Mouse (Mus musculus) c-Kit-positive CD71-positive TER-119-negative erythroid progenitor cells, embryonic 14.5 days (primary cell): ENCODE results near the gene Trib2.

ENCODE experiments used
- DNase-seq: peaks from one replicate; pipeline ENCODE4 v3.0.0-alpha.2; 2013; ENCODE audit warnings: low read depth

Gene Trib2

GRCm38 (mm10) chr12:15813819-15814165, 2.9 kb downstream of the Trib2 start:
- DNase-seq: no peak

GRCm38 (mm10) chr12:15813133-15813818, 3.4 kb downstream of the Trib2 start:
- no peak for DNase-seq

- DNase-seq: no peak
Measured at GRCm38 (mm10) chr12:15812139-15812962, 4.4 kb downstream of the Trib2 start.

DNA sequence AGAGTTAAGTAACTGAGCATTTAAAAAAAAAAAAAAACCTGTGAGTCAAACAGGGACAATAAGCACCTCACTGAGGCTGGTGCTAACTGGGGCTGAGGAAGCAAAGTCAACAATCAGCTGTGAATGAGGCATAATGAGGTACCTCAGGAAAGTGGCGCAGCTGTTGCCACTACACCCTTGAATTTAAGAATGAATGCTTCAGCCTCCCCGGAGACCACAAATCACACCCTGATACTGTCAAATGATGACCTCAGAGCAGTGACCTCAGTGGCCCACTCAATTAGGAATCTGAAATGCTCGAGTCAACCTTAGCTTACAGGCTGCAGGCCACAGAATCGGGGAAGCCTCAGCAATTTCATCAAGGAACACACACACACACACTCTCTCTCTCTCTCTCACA, 5.0 kb downstream of the Trib2 start:
- DNase-seq: no peak

DNA sequence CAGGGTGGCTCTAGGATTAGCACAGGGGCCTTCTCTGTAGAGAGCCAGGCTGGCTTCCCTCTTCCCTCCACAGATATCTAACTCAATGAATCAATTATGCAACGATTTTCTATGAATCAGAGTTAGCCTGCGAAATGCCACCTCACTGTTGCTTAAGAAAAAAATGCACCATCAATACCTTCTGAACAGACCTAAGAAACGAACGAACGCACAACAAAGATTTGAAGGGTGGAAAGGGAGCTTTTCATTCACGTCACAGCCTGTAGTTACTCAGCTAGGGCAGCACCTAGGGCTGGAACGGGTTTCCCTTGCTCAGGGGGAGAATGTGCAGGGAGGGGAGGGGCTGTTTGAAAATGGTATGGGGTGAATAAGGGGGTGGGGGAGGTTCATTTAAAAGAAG, 5.8 kb downstream of the Trib2 start:
- no peak for DNase-seq

DNA sequence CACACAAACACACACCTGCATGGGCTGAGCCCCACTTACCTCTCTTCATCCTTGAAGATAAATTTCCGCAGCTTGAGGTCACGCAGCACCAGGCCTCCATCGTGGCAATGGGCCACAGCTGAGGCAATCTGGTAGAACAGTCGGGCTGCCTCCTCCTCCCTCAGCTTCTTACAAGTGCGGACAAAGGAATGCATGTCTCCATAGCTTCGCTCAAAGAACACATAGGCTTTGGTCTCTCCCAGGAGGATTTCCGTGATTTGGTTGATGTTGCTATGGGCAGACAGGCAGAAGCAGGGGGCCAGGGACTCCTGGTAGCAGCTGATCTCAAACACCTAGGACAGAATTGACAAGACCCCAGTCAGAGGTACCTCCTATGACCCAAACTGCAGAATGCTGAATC, 7.1 kb downstream of the Trib2 start:
- DNase-seq: no peak

DNA sequence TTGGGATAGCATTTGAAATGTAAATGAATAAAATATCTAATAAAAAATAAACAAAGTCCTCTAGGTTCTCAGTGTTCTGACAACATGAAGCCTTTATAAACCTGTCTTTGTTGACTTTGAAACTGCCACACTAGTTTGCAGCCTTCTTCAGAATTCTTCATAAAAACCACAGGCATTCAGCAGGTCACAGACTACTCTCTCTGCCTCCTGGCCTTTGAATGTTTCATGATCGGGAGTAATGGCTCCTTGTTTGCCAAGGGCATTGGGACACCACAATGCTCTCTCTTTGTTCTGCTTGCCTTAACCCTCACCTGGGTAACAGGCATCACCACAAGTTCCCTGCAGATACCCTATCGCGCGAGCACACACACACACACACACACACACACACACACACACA, 7.5 kb downstream of the Trib2 start:
- no peak for DNase-seq

GRCm38 (mm10) chr12:15808186-15808800, 8.4 kb downstream of the Trib2 start:
- DNase-seq: no peak

- DNase-seq: no peak
Measured at GRCm38 (mm10) chr12:15804931-15805331, 11.8 kb downstream of the Trib2 start.

GRCm38 (mm10) chr12:15803936-15804438, 12.7 kb downstream of the Trib2 start:
- DNase-seq: no peak

- no peak for DNase-seq
Measured at GRCm38 (mm10) chr12:15801571-15801930, 15.2 kb downstream of the Trib2 start.

DNA sequence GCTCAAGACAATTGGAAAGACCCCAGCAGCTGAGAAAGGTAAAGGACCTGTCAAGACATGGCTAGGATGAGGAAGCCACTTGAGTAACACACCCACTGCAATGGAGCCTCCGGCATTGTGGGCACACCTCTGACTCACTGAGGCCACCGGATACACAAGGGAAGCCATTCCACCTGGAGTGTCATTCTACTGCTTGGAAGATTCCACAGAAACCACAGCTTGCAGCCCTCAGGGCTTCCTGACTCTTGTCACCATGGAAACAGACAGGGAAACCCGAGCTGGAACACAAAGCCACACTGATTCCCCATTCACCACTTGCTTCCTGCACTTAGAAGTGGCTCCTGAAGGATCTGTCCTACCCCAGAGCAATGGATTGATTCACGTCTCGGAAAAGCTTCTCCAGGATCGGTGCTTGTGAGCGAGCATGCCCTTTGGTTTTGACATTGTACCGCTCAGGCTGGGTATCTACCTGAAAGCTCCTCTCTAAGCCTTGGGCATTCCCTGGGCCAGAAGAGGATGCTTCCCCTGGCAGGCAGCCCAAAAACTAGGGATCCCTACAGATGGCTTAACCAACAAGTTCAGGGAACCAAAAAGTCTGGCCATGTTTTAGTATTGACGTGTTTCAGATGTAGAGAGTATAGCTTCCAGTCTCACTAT, 15.7 kb downstream of the Trib2 start:
- DNase-seq: no peak

DNA sequence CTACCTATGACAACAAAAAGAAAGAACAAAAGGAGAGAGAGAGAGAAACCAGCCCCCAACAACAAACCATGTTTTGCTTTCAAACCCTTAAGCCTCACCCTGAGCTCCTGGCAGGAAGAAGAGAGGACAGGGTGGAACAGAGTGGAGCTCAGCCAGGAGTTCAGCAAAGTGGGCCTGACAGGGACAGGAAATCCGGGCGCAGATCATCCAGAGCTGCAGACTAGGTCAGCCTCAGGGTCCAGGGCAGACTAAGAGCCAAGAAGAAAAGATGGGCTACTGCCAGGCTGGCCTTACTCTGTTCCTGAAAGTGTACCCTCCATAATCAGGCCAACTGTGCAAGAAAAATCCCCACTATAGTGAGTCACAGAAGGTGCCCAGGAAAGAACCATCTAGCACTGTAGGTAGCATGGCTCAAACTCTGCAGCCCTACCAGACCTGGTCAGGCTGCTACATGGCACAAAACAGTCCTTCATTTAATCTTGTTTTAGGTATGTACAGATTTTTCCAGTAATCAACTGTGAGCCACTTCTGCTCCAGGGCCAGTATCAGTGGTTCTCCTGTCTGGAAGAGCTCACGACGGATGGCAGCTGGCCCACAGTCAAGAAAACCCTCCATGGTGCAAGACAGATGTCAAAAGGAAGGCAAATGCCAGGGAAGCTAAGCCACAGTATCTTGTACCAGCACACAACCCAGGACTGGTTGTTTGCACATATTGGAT, 16.4 kb downstream of the Trib2 start:
- no peak for DNase-seq

- DNase-seq: no peak
Measured at GRCm38 (mm10) chr12:15798019-15798418, 18.7 kb downstream of the Trib2 start.

GRCm38 (mm10) chr12:15795886-15796285, 20.8 kb downstream of the Trib2 start:
- no peak for DNase-seq

GRCm38 (mm10) chr12:15793336-15793735, 23.4 kb downstream of the Trib2 start:
- no peak for DNase-seq

- no peak for DNase-seq
Measured at GRCm38 (mm10) chr12:15790181-15790580, 26.5 kb downstream of the Trib2 start.

- no peak for DNase-seq
Measured at GRCm38 (mm10) chr12:15777047-15777446, 39.7 kb downstream of the Trib2 start.

- no peak for DNase-seq
Measured at GRCm38 (mm10) chr12:15771686-15772085, 45.0 kb downstream of the Trib2 start.

DNA sequence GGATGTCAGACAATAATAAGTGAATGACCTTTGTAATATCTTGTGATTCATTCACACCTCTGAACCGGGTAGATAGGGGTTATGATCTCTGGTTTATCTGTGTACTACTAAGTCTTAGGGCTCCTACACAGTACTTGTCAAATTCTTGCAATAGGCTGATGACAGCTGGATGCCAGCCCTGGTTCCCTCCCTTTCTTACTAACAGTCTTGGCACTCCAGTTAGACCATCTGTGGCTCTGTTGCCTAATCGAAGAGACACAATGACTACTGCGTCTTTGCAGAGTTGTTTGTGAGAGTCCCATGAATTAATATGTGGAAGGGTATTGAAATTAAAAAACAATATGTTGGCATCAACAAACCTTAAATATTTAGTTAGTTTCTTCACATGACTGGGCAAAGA, 48.2 kb downstream of the Trib2 start:
- no peak for DNase-seq

DNA sequence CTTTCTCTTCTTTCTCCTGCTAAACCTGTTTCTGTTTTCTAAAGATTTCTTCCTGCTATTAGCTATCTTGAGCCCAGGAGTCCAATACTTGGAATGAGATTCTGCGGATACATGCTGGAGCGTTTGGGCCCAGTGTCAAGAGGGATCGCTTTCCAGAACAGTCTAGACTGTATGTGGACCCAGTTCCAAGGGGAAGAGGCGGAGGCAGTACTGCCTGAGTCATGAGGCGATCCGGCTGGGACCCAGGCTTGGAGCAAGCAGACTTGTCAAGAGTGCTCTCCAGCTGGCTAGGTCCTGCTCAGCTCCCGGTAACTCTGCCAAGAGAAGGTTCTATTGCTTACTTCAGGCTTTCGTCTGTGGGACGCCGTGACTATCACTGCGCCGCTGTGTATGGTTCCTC, 50.7 kb downstream of the Trib2 start:
- DNase-seq: no peak

- no peak for DNase-seq
Measured at GRCm38 (mm10) chr12:15765238-15765637, 51.5 kb downstream of the Trib2 start.
